Mouse (Mus musculus) adrenal gland, postnatal 14 days (tissue): ENCODE results near the gene Plekha6. TPM values are rescaled to one million over a fixed set of nuclear protein-coding genes. Genes with fewer than 3 reads are reported as not detected.

Experiments
- DNase-seq: peaks from one replicate; pipeline ENCODE4 v3.0.0; 2021; ENCODE audit warnings: mixed read lengths
- long read RNA-seq, 2 experiments: library from polyadenylated mRNA; stranded (forward); transcript quantifications; one replicate each; pipeline ENCODE4 v2.0.0; 2021
- total RNA-seq: library from RNA; stranded (reverse); gene quantifications from 2 replicates; pipeline ENCODE4 v1.2.3, GENCODE M21; 2021

Plekha6 gene
- total RNA-seq: 15.4 and 21.6 TPM in 2 replicates
- long read RNA-seq, experiment 1, partial matches to known transcripts: 4 of 6 reads
- long read RNA-seq, experiment 1, other reads (novel, unspliced or antisense): 2 of 6 reads
- long read RNA-seq, experiment 2, partial matches to known transcripts: 0 of 4 reads
- long read RNA-seq, experiment 2, other reads (novel, unspliced or antisense): 4 of 4 reads

DNA sequence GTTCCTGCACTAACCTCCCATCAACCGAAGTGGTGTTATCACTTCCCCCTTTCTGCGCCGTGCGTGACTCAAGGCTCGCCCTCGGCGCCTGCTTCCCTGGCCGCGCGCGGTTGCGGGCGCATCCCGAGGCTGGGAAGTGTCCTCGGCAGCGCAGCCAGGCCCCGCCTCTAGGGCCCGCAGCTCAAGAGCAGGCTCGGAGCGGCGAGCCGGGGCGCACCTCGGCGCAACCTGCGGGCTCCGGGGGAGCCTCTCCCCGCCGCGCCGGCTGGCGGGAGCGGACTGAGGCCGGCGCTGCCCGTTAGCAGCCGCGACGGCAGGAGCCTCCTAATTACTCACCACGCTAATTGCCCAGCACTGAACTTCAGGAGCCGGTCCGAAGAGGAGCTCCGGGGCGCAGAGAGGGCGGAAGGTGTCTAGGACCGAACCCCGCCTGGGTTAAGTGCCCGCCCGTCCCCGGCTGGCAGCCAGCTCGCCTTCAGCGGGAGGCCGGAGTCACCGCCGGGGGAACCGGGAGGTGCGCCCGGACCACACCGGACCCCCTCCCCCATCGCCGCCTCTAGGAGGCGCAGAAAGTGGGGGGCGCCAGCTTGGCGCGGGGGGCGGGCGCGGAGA, at the start of gene Plekha6:
Gene Plekha6 (plus strand): TSS at position 391 of the 612 bp plus-strand sequence.
- peak; percentile 68 for DNase-seq

DNA sequence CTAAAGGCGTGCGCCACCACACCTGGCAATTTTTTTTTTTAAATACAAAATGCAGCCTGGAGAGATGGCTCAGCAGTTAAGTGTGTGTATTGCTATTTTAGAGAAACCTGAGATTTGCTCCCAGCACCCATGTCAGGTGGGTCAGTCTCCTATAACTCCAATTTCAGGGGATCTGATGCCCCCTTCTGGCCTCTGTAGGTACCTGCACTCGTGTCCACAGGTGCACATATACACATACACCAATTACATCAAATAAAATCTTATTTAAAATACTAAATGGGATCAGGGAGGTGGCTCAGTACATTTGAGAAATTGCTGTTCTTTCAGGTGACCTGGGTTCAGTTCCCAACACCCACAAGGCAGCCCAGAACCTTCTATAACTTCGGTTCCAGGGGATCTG, 47.9 kb upstream of the Plekha6 start:
- no peak for DNase-seq

DNA sequence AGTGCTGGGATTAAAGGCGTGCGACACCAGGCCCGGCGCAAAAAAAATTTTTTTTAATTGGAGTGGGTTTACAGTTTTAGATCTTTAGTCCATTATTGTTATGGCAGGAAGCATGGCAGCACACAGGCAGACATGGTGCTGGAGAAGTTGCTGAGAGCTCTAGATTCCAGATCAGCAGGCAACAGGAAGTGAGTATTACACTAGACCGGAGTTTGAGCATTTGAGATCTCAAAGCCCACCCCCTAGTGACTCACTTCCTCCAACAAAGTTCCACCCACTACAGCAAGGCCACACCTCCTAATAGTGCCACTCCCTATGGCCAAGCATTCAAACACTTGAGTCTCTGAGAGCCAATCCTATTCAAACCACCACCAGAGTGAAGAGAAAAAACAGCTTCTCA, 45.9 kb upstream of the Plekha6 start:
- DNase-seq: no peak

DNA sequence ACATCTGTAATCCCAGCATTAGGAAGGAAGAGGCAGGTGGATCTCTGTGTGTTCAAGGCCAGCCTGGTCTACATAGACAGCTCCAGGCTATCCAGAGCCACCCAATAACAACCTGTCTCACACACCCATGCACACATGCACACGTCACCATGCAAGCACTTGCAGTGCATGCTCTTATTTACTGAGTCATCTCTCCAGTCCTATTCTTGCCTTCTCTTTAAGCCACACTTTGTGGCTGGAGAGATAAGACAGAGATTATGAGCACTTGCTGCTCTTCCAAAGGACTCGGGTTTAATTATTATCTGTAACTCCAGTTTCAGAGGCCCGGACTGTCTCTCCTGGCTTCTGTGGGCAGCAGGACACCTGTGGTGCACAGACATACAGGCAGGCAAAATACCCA, 45.2 kb upstream of the Plekha6 start:
- no peak for DNase-seq

DNA sequence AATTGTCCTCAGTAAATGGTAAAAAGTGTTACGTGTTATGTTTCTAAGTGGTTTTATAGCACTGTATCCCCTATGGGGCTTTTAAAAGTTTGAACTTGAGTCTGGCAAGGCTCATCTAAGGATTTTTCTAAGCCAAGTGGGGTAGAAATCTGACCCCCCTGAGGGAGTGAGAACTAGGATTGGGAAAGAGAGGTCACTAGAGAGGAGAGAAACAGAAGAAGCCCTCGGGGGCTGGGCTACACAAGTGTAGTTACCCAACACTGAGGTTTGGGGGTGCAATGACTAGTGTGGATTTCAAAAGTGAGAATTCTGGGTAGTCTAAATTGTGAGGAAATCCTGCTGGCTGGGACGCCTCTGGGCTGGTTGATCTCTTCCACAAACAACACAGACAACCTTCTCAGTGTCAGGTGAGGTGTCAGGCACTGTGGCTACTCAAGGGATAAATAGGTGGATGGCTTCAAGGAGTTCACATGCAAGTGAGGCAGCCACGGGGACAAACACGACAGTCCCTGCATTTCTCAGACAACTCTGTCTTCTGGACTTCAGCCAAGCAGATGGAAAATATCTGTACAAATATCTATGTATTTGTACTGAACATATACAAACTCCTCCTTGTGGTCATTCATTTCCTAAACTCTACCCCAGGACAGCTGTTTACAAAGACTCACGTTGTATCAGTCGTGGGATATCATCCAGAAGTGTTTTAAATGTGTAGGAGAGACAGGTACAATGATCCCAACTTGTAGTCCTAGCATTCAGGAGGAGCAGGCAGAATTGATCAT, 43.9 kb upstream of the Plekha6 start:
- DNase-seq: peak; percentile 62

DNA sequence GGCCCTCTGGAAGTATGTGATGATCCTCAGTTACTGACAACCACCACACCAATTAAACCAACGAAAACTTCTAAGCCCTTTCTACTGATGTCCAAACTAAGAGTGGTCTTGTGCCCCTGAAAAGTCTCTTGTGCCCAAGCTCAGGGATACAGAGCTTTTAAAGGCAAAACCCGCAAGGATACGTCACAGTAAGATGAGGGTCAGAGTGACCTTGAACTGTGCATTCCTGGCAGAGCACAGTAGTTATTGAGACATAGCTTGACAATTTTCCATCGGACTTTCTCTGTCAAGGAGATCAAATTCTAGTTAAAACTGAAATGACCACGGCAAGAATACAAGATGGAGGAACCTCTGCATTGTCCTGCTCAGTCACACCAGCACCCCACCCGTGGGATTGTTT, 42.8 kb upstream of the Plekha6 start:
- DNase-seq: no peak

DNA sequence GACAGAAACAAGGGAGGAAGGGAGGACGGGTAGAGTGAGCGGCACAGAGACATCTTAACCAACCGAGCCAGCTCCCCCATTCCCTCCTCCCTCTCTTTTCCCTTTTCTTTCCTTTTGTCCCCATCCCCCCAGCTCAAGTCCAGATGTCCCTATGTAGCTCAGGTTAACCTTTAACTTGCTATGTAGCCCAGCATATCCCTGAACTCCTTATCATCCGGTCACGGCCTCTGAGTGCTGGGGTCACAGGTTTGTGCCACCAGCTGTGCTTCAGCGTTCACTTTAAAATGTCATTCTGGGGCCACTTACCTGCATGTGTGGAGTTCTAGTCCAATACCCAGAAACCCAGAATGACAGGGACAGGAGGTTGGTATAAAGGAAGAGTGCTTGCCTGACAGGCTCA, 39.9 kb upstream of the Plekha6 start:
- DNase-seq: no peak

DNA sequence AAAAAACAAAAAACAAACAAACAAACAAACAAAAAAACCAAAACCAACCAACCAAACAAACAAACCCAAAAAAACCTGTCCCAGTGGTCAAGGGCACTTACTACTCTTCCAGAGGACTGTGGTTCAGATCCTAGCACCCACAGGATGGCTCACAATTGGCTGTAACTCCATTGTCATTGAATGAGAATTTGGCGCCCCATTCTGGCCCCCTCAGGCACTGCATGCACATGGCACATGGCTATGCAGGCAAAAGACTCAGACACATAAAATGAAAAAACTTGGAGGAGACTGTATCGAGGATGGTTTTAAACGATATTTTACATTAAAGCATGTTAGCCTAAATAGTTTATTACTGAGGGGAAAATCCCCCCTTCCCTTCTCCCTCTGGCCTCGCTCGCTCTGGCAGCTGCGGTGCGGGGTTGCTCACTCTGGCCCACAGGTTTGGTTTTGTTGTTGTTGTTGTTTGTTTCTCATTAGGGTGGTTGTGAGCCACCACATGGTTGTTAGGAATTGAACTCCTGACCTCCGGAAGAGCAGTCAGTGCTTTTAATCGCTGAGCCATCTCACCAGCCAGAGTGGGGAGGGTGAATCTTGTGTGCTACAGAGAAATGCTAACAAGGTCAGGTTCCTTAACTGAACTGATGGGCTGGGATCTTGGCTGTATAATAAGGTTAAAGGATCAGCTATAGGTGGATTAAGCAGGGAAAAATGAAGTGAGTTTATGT, 38.2 kb upstream of the Plekha6 start:
- peak; percentile 33 for DNase-seq

DNA sequence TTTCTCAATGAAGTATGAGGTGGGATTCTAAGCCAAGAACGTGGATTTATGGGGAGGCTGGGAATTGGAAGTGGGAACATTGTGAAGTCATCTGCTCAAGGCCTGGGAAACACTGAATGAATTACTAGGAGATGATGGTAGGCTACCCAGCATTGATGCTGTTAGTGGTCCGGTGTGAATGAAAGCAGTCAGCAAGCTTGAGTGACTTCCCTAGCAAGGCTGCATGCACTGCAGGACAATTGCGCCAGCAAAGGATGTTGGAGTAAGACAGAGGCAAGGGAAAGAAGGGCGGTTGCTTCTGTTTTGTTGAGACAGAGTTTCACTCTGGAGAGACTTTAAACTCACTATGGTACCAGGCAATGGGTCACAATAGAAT, 37.7 kb upstream of the Plekha6 start:
- no peak for DNase-seq

DNA sequence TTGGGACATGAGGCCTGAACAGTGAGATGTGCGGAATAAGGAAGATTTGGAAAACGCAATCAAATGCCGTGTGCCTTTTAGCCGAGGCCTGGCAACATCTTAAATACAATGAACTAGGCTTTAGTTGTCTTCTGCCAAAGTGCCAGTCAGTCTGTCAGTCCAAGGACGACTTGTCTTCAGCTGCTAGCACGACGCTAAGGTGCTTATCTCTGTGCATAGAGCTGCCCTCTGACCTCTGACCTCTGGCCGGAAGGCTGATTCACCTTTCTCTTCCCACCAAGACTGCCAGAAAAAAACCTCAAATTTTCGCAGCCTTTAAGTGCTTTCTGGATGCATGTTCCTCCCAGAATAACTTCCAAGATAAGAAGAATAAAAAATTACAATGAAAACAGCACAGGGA, 36.7 kb upstream of the Plekha6 start:
- DNase-seq: peak; percentile 38

DNA sequence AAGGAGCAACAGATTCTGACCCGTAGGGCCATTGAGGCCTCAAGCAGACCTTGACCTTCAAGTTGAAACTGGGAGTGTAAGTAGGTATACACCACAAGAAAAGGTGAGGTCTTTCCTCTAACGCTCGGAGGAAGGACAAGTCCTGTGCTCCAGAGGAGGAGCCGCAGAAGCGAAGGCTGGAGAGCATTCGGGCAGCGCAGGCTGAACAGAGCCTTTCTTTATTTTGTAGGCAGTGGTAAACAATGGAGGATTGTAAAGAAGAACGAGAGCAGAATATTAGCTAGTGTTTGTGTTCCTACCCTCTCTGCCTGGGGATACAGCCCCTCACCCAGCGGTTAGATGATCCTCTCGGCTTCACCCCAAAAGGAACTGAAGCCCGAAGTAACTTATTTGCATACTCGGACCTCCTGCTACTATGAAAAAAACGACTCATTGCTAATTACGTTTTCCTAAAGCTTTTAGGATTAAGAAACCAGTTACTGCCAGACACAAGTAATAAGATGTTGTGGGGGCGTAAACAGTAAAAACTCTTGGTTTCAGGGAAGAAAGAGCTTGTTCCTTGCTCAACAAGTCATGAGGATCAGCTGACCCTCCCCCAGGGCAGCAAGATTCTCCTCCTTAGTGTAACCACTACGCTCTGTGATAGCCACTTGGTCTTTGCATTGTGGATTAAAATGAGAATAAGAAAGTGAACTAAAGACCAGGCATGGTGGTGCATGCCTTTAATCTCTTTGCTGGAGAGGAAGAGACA, 34.4 kb upstream of the Plekha6 start:
- DNase-seq: peak; percentile 26

DNA sequence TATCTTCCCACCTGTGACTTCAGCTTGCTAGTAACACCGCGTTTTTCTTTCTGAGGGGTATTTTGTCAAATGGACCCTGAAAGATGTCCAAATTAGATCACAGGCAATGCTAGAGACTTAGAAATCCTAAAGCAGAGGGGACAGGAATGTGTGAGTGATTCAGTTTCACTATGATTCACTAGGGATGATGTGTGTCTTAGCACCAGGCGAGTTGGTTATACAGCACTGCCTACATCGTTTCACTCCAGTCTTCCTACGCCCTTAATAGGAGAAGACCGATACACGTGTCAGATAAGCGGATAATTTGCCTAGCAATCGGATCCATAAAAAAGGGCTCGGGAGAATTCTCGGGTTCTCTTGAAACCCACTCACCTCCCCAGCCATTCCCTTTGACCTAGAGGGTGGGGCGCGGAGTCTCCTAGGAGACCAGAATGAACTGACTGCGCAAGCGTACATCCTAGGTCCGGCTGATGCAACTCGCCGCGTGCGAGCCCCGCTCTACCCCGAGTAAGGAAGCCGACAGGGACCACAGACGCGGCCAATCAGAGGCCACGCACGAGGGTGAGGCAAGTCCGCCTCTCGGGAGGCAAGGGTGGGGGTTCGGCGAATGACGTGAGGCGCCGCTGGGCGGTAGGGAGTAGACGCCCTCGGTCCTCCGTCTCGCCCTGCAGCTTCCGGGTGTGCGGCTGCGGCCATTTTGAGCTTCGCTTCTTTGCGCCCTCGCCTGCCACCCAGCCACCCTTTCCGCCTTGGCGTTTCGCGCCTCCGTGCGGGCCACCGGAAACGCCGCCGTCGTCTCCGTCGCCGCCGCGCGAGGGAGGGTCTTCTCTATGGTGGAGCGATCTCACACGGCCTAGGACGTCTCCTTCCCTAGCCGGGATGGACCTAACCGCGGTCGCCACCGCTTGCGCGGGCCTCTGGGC, 33.1 kb upstream of the Plekha6 start, which contains the start of gene Ppp1r15b:
Gene Ppp1r15b (plus strand): TSS at position 506 of the 923 bp plus-strand sequence.
- DNase-seq: peak; percentile 100

DNA sequence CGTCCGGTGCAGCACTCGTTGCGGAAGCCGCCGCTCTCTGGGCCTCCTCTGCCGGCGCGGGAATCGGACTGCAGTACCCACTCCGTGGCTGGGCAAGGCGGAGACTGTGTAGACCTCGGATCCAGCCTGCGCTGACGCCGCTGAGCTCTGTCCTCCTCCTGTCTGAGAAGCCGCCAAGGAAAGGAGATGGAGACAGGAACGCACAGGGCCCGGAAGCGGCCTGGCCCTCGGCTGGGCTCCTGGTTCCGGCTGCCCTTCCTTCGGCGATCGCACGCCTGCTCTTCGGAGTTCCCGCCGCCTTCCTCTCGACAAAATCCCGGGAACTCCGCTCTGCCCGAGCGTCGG, 32.5 kb upstream of the Plekha6 start:
- no peak for DNase-seq

DNA sequence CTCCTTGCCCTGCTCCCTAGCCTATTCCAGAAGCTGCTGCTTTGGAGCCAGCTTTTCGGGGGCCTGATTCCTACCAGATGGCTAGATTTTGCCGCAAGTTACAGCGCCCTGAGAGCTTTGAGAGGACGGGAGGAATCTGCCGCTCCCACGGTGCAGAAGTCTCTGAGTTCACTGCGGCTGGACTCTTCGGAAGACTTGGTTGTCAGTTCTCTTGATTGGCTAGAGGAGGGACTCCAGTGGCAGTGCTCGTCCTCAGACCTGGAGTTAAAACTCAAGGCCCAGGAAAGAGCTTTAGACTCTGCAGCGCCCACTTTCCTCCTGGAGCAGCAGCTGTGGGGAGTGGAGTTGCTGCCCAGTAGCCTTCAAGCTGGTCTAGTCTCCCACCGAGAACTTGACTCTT, 32.1 kb upstream of the Plekha6 start:
- peak; percentile 37 for DNase-seq

DNA sequence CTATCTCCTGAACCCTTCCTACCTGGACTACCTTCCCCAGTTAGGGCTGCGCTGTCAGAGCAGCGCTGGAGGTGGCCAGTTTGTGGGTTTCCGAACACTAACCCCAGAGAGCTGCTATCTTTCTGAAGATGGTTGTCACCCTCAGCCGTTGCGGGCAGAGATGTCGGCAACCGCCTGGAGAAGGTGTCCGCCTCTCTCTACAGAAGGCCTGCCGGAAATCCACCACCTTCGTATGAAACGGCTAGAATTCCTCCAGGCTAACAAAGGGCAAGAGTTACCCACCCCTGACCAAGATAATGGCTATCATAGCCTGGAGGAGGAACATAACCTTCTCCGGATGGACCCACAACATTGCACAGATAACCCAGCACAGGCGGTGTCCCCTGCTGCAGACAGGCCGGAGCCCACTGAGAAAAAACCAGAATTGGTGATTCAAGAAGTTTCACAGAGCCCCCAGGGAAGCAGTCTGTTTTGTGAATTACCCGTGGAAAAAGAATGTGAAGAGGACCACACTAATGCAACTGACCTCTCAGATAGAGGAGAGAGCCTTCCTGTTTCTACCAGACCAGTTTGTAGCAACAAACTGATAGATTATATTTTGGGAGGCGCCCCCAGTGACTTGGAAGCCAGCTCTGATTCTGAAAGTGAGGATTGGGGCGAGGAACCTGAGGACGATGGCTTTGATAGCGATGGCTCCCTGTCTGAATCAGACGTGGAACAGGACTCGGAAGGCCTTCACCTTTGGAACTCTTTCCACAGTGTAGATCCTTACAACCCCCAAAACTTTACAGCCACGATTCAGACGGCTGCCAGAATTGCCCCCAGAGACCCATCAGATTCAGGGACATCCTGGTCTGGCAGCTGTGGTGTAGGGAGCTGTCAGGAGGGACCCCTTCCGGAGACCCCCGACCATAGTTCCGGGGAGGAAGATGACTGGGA, 31.4 kb upstream of the Plekha6 start:
- peak; percentile 21 for DNase-seq

DNA sequence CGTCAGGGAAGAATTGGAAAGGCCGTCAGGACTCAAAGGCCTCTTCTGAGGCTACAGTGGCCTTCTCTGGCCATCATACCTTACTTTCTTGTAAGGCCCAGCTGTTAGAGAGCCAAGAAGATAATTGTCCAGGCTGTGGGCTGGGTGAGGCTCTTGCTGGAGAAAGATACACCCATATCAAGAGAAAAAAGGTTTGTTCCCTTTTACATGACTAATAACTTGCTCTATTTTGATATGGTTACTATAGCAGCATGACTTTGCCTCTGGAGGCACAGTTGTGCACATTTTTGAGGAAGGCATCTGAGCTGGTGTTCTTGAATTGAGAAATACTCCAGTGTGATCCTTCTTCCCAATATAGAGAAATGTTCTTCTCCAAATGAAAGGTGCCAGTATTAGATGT, 30.6 kb upstream of the Plekha6 start:
- no peak for DNase-seq

DNA sequence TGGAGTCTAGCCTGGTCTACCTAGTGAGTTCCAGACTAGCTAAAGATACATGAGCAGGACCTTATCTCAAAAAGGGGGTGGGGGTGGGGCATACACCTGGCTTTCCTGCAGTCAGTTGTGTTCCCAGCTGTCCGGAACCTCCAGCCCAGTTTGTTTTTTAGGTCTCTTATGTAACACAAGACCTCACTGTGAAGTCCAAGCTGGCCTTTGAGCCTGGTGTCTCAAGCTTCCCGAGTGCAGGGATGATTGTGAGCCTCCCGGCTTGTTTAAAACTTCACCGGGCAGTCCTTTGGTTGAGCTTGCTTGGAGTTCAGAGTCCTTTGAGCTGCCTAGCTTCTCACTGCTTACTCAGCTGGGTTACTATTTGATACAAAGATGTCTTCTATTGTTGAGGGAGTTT, 29.9 kb upstream of the Plekha6 start:
- peak; percentile 37 for DNase-seq

DNA sequence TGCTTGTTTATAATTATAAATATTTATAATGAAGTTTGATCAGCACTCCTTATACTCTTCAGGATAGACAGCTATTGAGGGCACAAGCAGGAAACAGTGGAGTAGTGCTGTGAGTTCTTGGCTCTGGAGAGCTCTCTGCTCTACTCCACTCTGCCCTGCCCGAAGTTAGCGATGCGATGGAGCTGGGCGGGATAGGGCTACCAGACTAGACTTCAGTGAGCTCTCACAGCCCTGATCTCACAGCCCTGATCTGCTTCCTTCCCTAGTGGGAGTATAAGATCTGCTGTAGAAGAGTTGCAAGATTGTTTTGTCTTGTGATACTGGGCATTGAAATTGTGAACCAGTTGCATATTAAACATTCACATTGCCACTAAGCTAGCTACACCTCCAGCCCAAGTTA, 29.1 kb upstream of the Plekha6 start:
- DNase-seq: peak; percentile 39

DNA sequence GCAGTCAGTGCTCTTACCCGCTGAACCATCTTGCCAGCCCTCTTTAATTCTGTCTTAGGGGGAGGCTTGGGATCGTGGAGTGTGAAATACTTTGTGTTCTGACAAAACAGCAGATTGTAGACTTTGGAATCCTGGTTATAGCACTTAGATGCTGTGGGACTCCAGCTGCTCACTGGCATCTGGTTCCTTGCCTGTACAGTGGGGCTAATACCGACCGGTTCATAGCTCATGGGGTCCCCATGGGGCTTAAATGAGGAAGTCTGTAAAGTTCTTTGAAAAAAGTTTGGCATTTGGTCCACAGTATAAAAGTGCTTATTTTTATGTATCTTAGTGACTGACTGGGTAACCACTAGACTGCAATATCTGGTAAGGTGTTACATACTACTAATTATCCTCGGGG, 28.2 kb upstream of the Plekha6 start:
- DNase-seq: no peak

DNA sequence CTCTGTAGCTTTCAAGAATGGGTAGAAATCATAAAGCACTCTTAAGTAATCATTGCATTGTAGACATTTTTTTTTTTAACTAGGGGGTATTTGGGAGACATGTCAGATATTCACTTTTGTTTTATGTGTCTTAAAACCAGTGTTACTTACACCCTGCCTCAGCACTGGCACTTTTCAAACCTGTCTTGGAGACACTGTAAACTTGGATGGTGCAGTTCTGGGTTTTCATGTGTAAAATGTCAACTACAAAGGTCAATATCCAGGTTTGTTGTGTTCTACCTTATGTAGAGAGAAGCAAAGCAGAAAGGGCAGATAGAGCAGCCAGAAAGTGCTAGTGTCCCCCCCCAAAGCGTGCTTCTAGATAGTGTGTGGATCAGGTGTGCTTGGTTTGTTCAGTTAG, 25.6 kb upstream of the Plekha6 start:
- DNase-seq: no peak
